Mouse (Mus musculus): ENCODE measurements around the gene Slco6c1. TPM values are rescaled to one million over a fixed set of nuclear protein-coding genes. Genes with fewer than 3 reads are reported as not detected.

Slco6c1 gene
- polyA plus RNA-seq (2016; fragmentation: Nextera tagmentation; extraction: Ambion mirVana) = not detected in 2 replicates

GRCm38 (mm10) chr1:97128201-97128600, at the start of gene Slco6c1:
TSS of gene Slco6c1 (minus strand) at chr1:97128301.
- no peaks in the 10 kb centered on the region for H3K36me3 ChIP-seq
- no peak within 1 kb of the TSS for H3K27ac ChIP-seq
- H3K4me1 ChIP-seq = no peaks in the 10 kb centered on the region
- H3K9me3 ChIP-seq (replicated peaks) = no peaks in the 10 kb centered on the region
- no peak for DNase-seq (ENCODE audit: low spot score)
- H3K27me3 ChIP-seq (ENCODE audit: low read depth, poor library complexity, severe bottlenecking) = no peaks in the 10 kb centered on the region
- no peak within 1 kb of the TSS for H3K4me3 ChIP-seq
- 91% methylated on average over 6 of the region's 6 CpGs for whole genome bisulfite sequencing

DNA sequence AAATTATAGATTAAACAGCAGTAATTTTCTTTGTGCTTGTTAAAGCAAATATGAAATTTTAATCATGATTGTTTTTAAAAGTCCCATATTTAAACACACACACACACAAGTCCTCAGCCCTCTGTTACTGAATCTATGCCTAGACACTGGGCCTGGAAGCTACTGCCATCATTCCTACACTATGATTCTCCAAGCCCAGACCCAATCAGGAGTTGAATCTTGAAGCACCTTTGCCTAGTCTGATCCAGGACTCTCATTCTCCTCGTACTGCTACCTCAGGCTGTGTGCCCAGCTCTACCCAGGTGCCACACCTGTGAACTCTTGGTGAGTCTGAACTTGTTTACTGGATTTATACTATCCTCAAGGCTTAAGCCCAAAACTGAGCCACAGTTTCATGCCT, 89.1 kb downstream of the Slco6c1 start:
- H3K27ac ChIP-seq = no peak overlapping the region
- DNase-seq (ENCODE audit: low spot score) = no peak
- H3K9me3 ChIP-seq (replicated peaks) = no peaks in the 10 kb centered on the region
- H3K27me3 ChIP-seq (ENCODE audit: low read depth, poor library complexity, severe bottlenecking) = no peaks in the 10 kb centered on the region
- no peaks in the 10 kb centered on the region for H3K36me3 ChIP-seq
- H3K4me1 ChIP-seq = no peaks in the 10 kb centered on the region
- 65% methylated on average over 1 of the region's 1 CpGs for WGBS
- no peak overlapping the region for H3K4me3 ChIP-seq

GRCm38 (mm10) chr1:97038548-97038947, 89.6 kb downstream of the Slco6c1 start:
- H3K27me3 ChIP-seq (ENCODE audit: low read depth, poor library complexity, severe bottlenecking) = no peaks in the 10 kb centered on the region
- no peaks in the 10 kb centered on the region for H3K4me1 ChIP-seq
- no peaks in the 10 kb centered on the region for H3K9me3 ChIP-seq (replicated peaks)
- no peak overlapping the region for H3K4me3 ChIP-seq
- H3K27ac ChIP-seq = no peak overlapping the region
- no peaks in the 10 kb centered on the region for H3K36me3 ChIP-seq
- no peak for DNase-seq (ENCODE audit: low spot score)
- WGBS = 35% methylated on average over 2 of the region's 2 CpGs

DNA sequence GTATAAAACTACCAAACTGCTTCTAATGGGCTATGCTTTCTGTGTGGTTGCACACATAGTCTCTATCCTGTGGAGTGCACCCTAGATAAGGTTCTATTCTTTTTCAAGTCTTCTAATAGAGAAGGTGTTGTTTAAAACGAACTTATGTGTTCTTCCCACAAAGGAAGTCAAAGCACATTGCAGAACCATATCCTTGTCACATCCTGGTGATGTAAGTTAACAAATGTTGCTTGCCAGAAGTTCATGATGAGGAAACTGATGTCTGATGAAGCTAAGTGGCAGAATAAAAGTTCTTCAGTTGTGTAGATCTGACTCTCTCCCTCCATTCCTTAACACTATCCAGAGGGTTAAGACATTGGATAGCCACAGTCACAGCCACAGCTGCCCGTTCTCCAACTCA, 90.1 kb downstream of the Slco6c1 start:
- Histone ChIP-seq H3K36me3 (no peaks in the 10 kb centered on the region), H3K4me3 (no peak overlapping the region), H3K27ac (no peak overlapping the region), H3K9me3 (replicated peaks) (no peaks in the 10 kb centered on the region), H3K4me1 (no peaks in the 10 kb centered on the region), H3K27me3 (ENCODE audit: low read depth, poor library complexity, severe bottlenecking) (no peaks in the 10 kb centered on the region)
- no peak for DNase-seq (ENCODE audit: low spot score)
- 83% methylated on average over 2 of the region's 2 CpGs for WGBS

- Histone ChIP-seq H3K4me3 (no peak overlapping the region), H3K27me3 (ENCODE audit: low read depth, poor library complexity, severe bottlenecking) (no peaks in the 10 kb centered on the region), H3K4me1 (no peaks in the 10 kb centered on the region), H3K36me3 (no peaks in the 10 kb centered on the region), H3K9me3 (replicated peaks) (no peaks in the 10 kb centered on the region), H3K27ac (no peak overlapping the region)
- no peak for DNase-seq (ENCODE audit: low spot score)
- WGBS = 93% methylated on average over 2 of the region's 2 CpGs
Observed at GRCm38 (mm10) chr1:97021388-97021787, 106.7 kb downstream of the Slco6c1 start.

DNA sequence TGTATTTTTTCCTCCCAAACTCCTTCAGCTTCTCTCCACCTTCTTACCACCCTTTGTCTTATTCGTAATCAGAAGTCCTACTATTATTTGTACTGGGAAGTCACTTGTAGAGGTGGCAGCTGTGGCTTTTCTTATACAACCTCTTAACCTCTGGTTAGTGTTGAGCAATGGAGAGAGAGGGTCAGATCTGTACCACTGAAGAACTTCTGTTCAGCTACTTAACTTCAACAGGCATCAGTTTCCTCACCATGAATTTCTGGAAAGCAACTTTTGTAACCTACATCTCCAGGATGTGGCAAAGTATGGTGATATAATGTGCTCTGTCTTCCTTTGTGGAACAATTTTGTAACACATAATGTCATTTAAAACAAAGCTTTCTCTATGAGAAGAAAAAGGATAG, 108.7 kb downstream of the Slco6c1 start:
- no peak for DNase-seq (ENCODE audit: low spot score)
- Histone ChIP-seq H3K4me3 (no peak overlapping the region), H3K9me3 (replicated peaks) (no peaks in the 10 kb centered on the region), H3K36me3 (no peaks in the 10 kb centered on the region), H3K27ac (no peak overlapping the region), H3K4me1 (no peaks in the 10 kb centered on the region), H3K27me3 (ENCODE audit: low read depth, poor library complexity, severe bottlenecking) (no peaks in the 10 kb centered on the region)
- 69% methylated on average over 1 of the region's 1 CpGs for WGBS

DNA sequence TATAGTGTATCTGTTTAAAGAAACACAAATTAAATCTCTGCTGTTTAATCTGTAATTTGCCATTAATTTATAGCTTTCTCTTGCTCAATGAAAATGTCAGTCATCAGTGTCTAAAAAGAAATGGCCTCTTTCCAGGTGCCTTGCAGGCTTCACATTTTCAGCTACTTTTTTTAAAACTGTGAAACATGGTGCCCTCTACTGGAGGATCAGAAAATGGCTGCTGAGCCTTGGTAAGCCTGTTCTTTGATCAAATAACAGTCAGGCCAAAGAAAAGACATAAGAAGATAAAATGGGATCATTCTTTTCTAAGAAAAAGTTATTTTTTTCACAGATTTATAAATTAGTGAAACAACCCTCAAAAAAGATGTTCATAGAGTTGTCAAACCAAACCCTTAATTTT, 109.1 kb downstream of the Slco6c1 start:
- Histone ChIP-seq H3K27me3 (ENCODE audit: low read depth, poor library complexity, severe bottlenecking) (no peaks in the 10 kb centered on the region), H3K4me1 (no peaks in the 10 kb centered on the region), H3K9me3 (replicated peaks) (no peaks in the 10 kb centered on the region), H3K27ac (no peak overlapping the region), H3K36me3 (no peaks in the 10 kb centered on the region), H3K4me3 (no peak overlapping the region)
- DNase-seq (ENCODE audit: low spot score) = no peak

Data from limb, embryonic 10.5 days (tissue).